Mouse (Mus musculus) kidney, adult 2 months (tissue): ENCODE data around the gene Rbfox1.

Experiments used
- CTCF ChIP-seq: fragments of 200-500 bp; conservative IDR thresholded peaks from 2 replicates; pipeline ENCODE4 v1.5.1; 2011; ENCODE audit warnings: low read depth, mild to moderate bottlenecking, control low read depth, low read length, moderate library complexity, mixed read lengths; ENCODE audit not compliant: insufficient read depth, insufficient read length
- POLR2A ChIP-seq: fragments of 200-500 bp; IDR thresholded peaks from one replicate; pipeline ENCODE4 v1.6.1; 2011; ENCODE audit warnings: low read depth, low read length, control low read depth

DNA sequence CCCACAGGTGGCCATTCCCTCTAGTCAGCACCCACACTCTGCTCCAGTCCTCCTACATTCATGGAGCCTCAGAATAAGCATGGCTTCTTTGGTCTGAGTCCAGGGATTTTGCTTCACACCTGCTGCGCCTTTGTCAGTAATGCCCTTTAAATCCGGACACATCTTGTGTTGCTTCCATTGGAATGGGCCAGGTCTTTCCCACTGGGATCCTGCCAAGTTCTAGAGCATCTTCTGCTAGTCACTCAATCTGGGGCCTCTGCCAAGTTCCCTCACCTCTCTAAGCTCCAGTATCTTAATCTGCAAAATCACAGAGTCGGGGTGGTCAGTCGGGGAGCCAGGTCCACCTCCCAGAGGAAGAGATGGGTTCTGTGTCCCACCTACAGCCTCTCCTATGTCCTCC, 20.8 kb upstream of the Rbfox1 start:
- TF ChIP-seq CTCF (no peak), POLR2A (no peak)
